Mouse (Mus musculus): ENCODE measurements at regions not wholly inside any gene's neighbourhood (a gene's known extent, or its start where the extent isn't known, plus 50 kb on each side); places are given as distances from the start of the nearest gene placed in this dataset.
"Not testable (repeated sequence)": the region's sequence is repeated elsewhere in the genome, so short reads cannot be mapped to it uniquely, and the experiment has no call there.

DNA sequence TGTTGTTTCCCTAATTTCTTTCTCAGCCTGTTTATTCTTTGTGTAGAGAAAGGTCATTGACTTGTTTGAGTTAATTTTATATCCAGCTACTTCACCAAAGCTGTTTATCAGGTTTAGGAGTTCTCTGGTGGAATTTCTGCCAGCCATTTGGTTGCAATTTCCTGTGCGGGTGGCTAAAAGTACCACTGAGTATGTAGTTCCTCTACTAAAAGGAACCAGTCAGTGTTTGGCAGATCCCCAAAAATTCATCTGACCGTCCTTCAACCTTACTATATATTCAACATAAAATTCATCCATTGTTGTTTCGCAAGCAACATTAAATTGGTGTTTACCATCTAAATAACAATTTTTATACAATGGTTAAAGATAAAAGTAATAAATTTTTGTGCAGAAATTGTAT lies 710.2 kb upstream of the Brinp3 start:
- not testable (repeated sequence) for DNase-seq (ENCODE audit: low spot score in 2 of 2)

DNA sequence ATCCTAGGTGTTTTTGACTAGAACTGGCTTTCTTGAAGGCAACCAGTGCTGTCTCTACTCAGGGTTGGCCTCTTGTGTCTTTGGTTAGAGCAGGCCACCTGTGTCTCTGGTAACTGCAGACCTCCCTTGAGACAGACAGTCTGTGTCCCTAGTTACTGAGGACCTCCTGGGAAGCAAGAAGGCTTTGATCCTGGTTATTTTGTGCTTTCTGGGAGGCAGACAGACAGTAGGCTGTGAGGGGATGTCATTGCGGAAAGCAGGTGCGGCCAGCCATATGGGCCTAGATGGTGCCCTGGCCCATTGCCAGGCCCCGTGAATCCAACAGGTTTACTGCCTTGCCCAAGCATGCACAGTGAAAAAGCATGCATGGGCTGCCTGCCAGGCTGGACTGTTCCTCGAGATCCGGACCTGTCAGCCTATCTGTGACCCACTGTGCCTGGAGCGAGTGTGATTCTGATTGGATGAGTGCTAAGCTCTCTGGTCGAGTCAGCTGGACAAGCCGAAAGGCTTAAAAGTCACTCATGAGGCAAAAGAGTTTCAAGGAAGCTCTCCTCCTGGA lies 688.1 kb upstream of the Brinp3 start:
- peak; percentile 20 to 42 for DNase-seq (ENCODE audit: low spot score in 2 of 2)

DNA sequence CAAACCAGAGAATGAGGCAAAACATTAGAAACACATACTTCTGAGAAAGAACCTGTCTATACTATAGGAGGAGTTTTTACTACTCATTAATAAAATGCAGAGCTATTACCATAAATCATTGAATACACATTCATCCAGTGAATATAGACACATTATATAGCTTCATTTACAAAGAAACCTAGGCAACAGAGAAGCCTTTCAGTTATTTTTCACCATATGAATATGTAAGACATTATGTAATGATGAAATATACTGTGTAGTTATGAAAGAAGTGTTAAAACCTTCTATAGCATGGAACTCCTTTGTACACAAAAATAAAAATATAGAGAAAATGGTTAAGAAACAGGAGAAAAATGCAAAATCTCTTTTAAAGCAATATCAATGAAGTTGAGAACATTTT lies 647.5 kb upstream of the Brinp3 start:
- DNase-seq (ENCODE audit: low spot score in 2 of 2): no peak

Measured in cerebellum, postnatal 4 days (tissue).